Mouse (Mus musculus) frontal cortex, postnatal 10 days (tissue): ENCODE data around the gene Nrn1.

Experiments
- DNase-seq, 2 experiments: peaks; one replicate each; pipeline ENCODE4 v3.0.0; 2022; ENCODE audit warnings: low spot score in 2 of 2, mixed read lengths in 1 of 2

Gene Nrn1

DNA sequence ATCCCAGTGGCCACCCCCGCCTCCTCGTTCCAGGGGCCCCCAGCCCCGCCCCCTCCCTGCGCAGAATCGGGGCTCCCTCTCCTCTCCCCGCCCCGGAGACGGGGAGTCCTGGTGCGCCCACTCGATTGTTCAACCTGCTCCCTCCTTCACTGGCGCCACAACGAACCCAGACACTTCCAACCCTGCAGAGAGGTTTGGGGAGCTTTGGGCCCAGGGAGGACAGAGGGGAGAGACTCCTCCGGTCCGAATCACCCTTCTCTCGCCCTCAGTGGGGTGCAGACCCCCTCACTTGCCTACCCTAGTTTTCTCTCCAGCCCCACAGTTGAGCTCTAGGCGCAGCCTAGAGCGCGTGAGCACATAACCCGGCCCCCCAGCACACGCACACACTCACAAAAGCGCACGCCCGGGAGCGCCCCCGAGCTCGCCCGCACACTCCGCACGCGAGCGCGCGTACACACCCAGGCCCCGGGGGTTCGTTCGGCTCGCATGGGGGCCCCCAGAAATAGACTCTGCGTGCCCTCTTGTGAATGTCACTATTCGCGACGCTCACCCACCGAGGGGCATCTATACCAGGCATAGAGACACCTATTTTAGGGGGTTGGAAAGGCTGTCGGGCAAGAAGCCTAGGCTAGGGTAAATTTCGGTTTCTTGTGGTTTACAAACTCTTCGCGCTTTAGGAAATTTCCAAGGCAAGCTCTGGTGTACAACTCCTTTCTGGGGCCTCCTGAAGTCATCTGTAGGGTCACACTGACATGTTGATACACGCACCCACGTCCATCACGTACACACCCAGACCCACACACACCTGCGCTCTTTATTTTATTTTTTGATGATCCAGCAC is at the start of gene Nrn1:
Nrn1 (minus strand) TSS at position 401 of the 841 bp plus-strand sequence.
- DNase-seq, result peak in 1 of 2 experiments; percentile 34

DNA sequence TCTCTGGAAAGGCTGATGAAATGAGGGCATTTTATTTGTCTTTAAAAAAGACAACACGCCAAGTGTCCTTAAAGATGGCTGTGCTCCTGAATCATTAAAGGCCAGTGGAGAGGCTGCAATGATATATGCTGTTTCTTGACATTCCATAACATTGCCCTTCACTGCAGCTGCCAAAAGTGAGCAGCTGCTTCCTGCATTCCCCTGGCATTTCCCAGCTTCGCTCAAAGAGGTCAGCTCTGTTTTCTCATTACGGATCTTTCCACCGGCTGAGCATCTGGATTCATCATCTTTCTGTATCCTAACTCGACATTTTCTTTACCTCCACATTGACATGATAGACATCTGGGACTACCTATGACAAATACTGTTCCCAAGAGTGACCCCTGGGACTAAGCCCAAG is 44.7 kb upstream of the Nrn1 start:
- no peak for DNase-seq

DNA sequence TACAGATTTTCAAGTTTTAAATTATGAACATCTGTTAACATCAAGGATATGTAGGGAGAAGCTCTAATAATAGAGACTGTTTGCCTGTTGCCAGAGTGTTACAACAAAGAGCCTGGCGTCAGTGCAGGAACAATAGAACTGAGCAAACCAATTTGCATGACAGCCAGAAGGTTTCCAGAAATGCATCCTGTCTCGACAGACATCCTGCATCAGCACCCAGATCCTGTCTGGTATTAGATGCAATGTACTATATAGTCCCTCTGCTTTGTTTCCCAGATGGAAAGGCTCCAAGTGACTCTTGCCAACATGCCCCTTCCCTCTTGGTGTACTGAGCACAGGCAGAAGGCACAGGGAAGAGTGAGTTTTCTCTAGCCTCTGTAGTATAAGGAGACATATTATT is 31.9 kb upstream of the Nrn1 start:
- DNase-seq, result no peak

DNA sequence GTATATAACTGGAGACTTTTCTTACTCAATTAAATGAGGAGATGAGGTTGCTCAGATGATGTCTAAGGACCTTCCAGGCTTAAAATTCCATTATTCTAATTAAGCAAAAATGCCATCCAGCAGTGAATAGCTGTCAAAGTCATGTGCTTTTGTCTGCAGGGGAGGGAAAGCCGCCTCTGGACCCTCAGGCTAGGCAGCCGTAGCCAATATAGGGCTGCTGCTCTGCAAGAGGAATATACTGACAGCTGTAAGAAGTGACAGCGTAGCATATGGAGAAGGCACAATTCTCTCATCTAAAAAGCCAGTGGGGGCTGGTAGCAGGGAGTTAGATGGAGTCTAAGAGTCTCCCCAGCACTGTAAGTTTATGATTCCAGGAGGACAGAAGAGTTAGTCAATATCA is 16.9 kb upstream of the Nrn1 start:
- DNase-seq, result no peak

DNA sequence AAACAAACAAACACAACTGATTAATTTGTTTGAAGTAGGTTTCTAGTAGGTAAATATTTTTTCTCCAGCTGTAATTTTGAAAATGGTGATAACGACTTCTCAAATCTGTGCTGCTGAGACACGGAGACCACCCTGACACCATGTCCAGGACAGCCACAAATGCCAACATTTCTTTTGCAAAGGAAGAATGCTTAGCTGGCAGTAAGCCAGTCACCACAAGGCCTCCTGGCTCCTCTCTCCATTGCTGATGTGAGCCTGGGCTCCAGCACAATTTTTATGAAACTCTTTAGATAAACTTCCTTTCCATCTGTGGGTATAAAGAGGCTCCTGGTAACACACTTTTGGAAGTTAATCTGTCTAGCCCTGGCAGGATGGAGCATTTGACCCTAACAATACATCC is 15.1 kb upstream of the Nrn1 start:
- no peak for DNase-seq

DNA sequence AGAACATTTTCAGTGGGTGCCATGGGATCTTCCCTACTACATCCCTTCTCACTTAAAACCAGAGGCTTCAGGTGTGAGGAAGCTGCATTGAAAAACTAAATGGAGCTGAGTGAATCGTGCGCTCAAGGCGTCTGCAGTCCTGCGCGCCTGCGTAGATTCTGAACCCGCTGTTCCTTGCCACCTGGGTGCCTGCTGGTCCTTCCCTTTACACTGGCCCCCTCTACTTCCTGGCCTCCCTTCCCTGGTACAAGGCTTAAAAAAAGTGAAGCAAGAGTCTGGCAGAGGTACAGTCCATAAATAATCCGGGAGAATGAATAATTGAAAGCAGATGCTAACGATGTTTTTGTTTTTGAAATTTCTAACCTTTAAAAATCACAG is 1.7 kb upstream of the Nrn1 start:
- DNase-seq, result no peak

DNA sequence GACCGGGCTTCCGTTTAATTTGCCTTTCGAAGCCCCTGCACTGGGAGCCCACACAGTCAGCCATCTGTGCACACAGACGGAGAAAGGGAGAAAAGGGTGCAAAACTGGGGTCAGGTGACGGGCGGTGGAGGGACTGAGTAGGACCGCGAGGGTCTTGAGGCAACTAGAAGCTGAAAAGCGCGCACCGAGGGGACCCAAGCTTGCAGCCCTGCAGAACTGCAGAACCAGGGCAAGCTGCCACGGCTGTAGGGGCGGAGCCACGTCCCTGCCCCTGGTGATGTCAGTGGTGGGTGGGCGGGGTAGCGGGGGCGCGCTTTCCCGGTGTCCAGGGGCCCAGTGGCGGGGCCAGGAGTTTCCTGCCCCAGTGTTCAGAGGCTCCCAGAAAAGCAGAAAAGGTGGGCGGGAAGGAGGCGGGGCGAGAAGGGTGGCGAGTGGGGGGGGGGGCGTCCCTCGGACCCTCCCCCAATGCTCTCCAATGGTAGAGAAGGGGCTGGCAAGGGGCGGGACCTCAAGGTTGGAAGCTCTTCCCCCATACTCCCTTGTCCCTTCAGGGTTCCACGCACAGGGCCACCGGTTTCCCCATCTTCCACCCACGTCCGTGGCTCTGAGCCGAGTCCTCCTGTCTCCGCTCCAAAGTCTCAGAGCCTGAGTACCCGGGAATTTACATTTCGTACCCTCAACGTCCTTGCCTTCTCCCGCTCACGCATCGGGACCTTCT is 1.1 kb upstream of the Nrn1 start:
- DNase-seq, result peak in 1 of 2 experiments; percentile 48

DNA sequence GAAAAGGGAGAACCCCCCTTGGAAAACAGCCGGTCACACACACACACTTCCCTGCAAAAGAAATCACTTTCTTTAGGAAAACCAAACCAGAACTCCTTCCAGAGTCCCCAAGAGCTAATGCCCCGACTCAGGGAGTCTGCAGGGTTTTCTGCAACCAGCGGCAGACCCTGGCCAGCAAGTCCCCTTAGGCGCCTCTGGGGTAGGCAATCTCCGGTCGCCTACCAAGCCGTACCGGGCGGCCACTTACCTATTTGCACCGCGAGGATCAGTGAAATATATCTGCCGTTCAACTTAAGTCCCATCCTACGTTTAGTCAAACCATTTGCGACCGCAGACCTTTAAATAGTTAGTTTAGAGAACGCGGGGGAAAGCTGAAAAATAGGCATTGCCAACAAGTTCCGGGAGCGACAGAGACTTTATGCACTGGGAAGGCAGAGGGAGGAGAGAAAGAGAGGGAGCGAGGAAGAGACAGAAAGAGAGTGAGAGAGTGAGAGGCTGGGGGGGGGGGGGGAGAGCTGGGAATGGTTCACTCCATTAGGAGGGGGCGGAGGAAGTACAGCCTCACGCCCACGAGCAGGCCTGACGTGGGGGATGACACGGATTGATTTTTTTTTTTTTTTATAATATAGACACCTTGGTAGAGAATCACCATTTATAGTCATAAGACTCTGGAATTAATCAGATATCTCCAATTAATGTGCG is 791 bp downstream of the Nrn1 start:
- DNase-seq, result no peak

DNA sequence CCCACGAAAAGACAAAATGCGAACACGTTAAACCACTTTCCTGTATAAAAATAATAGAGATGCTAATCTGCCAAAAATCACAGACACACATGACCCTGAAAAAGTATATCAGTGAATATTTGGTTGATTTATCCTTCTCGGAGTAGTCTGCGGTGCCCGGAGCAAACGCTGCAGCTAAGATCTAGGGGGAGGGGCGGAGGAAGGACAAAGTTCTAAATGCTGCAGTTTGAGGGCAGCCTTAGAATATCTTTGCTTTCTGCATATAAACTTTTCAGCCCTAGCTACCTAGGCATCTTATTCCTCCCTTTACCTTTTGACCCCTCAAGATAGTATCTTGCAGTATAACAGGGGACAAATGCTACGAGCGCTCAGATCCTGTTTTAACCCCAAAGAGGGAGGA is 1.4 kb downstream of the Nrn1 start:
- DNase-seq, result no peak

DNA sequence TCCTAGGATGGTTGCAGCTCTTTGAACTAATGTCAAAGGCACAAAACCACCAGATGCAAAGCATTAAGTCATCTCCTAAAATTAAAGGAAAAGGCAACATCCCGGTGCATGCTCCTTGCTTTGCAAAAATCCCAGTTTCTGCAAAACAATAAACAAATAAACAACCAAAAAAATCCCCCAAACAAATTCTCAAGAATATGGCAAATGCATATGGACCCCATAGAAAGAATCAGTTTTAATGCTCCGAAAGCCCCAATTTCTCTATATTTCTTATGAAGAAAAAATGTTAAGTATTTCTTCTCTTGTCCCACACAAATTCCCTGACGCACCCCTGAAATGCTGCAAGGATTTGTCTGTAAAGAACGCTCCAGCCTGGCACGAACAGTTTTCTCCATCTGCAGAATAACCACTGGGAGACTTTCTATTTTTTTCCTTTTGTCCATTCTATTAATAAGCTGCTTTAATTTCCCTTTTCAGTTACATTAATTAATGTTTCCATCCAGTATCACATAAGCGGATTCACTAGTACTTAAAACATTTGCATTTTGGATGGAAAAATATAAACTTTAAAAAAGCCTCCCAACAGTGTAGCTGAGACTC is 1.9 kb downstream of the Nrn1 start:
- no peak for DNase-seq

DNA sequence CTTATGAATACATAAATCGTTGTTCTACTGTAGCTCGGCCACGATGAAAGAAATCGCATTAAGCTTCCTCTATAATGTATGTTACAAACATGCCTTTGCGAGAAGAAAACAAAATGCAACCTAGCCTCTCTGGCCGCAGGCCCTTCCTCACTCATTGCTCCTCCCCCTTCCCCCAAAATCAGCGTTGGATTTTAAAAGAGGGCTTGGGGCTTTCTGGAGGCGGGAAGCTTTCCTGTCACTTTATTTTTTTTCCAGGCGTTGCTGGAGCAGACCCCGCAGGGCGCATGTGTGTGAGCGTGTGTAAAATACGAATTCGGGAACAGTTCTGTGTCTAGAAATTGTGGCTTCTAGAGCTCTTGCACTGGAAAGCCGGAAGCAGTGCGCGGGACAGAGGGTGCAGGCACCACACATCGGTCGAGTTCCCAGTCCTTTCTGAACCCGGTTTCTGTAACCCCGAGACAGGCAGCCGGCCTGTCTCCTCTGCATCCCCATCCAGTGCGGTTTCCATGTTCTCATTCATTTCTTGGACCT is 2.9 kb downstream of the Nrn1 start:
- DNase-seq, result no peak

DNA sequence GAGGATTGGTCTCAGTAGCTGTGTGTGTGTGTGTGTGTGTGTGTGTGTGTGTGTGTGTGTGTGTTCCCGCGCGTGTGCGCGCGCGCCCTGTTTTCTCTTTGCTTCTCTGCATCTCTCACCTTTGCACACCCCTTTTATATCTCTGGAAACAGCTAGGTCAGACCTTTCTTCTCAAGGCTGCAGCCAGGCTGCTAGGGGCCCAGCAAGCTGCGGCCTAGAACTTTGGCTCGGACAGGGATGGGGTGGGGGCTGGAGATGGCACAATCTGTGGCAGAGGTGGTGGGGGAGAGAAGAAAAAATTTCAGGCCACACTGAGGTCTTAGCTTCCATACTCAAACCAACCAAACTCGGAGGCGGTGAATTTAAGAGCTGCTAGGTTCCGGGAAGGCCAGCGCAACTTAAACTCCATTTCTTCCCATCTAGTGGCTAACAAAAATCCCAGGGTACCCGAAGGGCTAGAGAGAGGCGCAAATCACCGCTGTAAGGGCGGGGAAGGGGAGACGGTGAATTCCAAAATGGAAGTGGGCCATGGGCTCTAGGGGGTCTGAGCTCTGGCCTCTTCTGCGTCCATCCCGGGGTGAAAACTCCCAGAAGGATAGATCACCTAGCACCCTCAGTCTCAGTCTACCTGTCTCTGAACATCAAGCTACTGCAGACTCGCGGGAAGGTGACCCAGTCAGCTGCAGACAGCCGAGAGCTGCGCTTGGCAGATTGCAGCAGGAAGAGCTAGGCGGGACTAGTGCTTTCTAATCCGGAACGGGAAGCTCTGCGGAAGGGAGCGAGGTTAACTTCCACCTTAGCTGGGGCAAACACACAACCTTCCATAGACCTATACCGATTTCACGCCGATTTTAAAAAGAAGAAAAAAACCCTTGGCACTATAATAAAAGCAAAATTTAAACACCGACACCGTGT is 3.7 kb downstream of the Nrn1 start:
- peak in 1 of 2 experiments; percentile 42 for DNase-seq

DNA sequence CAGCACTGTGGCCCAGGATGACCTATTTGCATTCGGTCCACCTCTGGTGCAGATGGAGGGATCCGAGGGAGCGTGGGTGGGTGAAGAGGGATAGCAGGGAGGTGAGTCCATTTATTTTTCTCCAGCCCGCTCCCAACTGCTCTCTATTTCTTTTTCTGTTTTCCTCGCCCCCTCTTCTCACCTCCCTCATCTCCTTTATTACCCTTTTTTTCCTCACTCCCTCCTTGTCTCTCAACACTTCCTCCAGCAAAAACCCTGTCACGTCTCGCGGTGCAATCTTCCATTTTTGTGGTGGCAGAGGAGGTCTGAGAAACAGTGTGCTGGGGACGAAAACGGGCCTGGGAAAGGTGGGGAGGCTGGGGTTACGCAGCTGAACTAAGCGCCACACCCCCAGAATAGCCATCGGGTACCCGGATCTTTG is 4.6 kb downstream of the Nrn1 start:
- no peak for DNase-seq

DNA sequence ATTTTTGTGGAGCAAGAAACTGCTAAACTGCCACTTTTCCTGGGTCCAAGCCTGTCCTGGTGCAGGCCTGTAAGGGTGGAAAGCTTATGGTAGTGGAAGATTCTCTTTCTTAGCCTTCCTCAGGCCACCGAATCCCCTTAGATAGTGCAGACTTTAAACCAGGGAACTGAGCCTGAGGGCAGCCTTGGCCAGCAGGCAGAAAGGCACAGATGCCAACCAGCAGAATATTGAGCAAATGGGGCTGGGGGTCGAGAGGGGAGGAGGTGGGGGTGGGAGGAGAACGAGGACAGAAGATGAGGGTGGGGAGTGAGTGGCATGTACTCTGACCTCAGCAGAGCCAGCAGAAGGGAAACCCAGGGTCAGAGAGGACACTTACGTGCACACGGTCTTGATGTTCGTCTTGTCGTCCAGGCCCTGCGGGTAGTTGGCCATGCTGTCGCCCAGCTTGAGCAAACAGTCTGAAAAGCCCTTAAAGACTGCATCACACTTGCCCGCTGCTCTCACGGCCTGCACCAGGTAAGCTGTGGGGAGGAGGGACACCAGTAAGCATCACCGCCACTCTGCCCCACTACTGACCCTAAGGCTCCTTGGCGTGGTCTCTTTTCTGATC is 5.1 kb downstream of the Nrn1 start:
- DNase-seq, result no peak

DNA sequence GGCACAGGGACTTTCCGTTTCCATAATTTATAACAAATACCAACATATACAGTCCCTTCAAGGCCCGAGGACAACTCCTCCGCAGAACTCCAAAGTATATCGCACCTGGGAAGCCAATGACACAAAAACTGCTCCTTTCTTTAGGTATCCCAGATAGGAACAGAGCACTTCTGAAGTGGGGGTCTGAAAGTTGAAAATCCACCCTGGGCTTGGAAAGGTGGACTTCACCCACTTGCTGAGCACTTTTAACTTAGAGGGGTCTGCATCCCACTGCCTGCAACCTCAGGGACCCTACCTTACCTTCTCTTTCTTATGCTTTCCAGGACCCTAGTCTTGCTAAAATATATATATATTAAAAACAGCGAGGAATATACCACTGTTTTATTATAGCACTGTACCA is 6.4 kb downstream of the Nrn1 start:
- no peak for DNase-seq

DNA sequence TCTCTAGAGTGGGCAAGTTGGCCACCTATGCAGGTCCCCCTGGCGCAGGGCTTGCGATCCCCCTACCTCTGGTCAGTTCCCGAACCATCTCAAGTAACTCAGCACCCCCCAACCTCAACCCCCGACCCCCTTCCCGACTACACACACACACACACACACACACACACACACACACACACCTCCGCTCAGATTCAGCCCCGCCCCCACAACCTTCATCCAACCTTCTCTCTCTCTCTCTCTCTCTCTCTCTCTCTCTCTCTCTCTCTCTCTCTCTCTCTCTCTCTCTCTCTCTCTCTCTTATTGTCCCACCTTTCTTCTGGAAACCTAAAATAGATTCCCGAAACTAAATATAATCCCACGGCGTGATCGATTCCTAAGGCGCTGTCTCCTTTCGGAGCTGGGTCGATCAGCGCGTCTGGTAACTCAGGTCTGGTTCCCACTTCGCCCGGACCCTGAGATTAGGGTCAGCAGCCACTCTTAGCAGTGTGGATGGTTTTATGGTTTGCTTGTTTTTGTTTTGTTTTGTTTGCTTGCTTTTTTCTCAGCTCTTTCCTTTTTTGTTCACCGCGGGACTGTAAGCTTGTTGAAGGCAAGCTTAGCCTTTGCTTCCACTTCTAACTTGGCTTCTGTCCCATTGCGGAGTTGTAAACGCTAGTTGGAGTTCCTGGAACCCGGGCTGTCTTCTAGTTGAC is 7.0 kb downstream of the Nrn1 start:
- DNase-seq, result no peak

DNA sequence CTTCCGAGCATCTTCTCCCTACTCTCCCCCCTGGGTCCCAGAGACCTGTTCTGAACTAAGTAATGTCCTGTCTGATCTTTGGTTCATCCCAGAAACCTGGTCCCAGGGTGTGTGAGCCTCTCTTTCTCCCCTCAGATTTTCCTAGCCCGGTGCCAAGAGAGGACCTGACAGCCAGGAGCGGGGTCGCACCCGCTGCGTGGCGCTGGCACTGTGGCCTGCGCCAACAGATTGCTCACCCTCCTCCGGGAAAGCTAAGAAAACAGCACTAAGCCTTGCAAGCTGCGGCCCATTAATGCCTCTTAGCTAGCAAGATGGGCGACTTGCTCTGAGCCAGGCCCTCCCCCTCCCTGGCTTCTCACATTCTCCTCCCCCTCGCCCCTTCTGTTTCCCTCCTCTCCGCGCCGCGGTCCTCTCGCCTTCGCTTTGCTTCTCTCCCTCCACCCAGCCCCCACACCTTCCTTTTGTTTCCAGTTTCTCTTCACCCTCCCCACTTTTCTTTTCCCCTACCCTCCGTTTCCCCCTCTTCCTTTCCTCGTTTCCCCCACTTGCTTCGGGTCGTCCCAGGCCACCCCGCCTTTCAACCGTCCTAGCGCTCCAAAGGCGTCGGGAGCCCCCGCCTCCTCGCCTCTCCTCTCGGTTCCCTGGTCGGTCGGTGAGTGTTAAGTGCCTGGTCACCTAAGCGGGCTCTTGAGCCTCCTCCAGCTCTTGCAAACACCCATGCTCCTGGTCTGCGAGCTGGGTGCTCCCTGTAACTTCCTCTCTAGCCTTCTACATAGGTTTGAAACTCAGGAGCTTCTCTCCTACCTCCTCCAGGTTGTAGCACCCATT is 7.8 kb downstream of the Nrn1 start:
- DNase-seq, result peak in 1 of 2 experiments; percentile 42

DNA sequence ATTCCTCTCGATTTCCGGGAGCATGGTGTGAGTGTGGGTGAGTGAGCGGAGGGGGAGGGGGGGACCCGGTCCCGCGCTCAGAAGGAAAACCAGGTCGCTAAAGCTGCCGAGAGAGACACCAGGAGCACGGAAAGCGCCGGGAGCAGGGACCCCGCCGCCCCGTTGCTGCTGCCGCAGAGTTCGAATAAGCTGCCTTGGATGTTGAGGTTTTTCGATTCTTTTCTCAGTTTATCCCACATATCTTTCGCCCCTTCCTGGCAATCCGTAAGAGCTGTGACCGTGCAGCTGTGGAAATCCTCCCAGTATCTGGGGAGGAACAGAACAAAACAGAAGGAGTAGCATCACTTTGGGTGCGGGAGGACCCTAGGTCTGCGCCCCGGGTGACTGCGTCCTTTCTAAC is 8.4 kb downstream of the Nrn1 start:
- DNase-seq, result no peak

DNA sequence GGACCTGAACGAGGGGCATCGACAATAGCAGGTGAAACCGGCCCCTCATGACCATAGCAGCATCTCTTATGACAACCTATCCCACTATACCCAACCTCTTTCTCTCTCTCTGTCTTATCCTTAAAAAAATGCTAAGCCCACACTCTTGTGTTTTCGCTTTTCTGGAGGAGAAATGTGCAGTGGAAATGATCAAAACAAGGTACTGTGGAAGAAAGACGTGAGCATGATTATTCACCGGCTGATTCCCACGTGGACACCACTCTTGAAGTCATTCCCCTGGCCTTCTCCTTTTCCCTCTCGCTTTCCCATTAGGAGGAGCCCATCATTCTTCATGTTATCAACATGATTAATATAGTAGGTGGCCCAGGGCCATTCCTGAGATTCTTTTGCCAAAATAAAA is 9.1 kb downstream of the Nrn1 start:
- DNase-seq, result no peak
